Mouse (Mus musculus) WW6 (cell line): ENCODE measurements around the gene Commd6.

ENCODE experiments used
- DNase-seq: peaks from one replicate; pipeline ENCODE4 v3.0.0-alpha.2; 2013; ENCODE audit warnings: low read depth, low spot score

Gene Commd6

DNA sequence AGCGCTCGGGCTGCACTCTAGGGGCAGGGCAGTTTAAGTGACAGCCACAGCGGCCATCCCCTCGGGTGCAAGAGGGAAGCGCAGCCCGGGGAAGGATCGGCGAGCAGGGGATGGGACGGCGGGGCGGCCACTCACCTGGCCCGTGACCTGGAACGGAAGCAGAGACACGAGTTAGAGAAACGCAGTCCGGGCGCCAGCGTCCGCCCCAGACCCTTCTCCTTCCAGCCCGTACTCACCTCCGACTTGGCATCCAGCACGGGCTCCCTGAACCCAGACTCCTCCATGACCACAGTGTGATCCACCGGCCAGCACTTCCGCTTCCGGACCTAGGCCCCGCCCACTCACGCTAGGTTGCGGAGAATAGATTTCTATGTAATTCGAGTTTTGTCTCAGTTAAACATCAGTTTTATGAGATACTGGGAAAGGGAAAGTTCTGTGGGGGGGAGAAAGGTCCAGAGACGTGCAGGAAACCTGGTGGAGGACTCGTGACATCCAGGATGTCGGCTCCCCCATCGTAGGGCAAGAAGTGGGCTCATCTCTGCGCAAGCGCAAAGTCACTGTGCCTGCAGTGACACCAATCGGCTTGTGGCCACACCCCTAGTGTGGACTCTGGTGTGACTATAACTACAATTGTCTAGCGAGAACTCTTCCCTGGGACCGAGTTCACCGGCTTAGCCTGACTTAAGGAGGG, at the start of gene Commd6:
Gene Commd6, minus strand, starts transcription at position 534 of the 691 bp plus-strand sequence.
- DNase-seq, result peak; percentile 66

DNA sequence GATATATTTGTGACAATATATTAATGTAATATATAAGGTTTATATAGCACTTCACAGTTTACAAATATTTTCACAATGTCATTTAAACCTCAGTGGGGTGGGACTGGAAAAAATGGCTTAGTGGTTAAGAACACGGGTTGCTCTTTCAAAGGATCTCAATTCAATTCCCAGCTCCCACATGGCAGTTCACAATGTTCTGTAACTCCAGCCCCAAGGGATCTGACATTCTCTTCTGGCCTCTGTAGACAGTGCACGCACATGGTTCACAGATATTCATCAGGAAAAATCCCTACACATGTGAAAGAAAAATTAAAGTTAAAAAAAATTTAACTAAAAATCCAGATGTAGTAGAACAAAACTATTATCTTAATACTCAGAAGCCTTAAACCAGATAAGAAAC, 47.9 kb upstream of the Commd6 start:
- DNase-seq, result no peak

DNA sequence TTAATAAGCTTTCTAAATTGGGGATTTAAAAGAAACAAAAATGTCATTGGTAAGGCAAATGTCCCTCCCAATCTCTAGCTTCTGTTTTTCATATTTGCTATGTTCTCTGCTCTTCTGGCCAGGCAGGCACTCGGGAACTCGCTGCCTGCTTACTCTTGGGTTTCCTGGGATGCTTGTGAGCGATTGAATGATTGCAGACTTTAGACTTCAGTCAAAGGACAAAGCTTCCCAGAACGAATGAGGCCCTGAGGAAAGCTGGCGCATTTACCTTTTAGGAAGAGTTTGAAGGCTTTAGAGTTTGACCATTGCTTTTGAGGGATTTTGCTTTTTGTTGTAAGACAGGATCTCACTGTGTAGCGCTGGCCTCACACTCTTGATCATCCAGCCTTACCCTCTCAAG, 47.2 kb upstream of the Commd6 start:
- DNase-seq, result no peak

DNA sequence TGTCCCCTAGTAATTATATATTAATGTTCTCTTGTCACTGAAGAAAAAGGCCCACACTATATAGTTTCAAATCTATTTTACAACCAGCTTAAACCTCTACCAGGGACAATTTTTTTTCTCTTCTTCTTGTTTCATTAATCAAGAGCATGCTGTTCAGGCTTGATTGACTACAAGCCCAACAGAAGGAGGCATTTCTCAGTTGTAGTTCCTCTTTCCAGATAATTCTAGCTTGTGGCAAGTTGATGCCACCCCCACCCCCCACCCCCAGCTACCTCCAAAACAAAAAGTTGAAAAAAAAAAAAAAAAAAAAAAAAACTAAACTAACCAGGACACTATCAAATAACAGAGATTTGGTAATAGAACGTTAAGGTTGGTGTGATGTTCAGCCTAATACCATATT, 31.7 kb upstream of the Commd6 start:
- DNase-seq, result no peak

DNA sequence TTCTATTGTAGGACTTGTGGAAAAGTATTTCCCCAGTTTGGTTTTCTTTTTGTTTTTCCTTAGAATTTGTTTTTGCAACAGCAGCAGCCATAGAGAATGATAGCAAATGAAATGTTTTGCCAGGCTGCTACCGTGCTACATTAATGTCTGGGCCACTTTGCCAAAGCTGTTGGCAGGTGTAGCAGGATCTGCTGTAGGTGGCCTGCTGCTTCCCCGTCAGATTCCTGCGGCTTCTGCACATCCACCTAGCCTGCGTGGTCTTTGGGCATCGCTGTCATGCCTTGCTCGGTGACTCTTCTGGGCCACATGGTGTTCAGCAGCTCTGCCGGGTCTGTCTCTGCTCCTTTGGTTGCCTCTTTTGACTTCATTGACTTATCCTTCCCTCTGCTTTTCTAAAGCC, 28.1 kb upstream of the Commd6 start:
- no peak for DNase-seq

DNA sequence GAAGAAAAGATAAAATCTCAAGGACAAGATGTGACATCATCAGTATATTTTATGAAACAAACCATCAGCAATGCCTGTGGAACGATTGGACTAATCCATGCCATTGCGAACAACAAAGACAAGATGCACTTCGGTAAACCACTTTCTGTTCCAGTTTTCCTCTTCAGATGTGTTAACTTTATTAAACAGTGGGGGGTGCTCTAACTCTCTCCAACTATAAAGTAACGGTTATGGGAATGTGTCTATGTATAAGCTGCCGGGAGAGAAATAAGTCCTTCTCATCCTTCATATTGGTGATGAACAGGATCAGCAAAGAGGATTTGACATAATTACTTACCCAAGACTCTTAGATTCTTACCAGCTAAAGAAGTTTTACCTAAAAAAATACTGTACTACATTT, 26.1 kb upstream of the Commd6 start:
- DNase-seq, result no peak

DNA sequence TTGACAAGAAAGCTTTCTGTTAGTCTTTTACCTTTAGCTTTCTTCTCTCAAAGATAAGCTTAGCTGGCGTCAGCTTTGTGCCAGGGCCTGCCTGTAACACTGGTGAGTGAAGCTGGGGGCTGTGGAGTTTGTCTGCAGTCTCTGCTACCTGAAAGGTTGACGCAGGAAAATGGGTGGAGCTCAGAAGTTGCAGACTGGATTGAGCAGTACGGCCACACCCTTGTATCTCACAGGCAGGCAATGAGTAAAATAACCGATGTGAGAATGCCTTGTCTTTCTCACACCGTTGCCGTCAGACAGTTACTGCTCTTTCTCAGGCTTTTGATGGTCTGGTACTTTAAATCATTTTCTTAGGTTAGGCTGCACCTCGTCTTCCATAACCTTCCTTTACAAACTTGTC, 25.6 kb upstream of the Commd6 start:
- no peak for DNase-seq

DNA sequence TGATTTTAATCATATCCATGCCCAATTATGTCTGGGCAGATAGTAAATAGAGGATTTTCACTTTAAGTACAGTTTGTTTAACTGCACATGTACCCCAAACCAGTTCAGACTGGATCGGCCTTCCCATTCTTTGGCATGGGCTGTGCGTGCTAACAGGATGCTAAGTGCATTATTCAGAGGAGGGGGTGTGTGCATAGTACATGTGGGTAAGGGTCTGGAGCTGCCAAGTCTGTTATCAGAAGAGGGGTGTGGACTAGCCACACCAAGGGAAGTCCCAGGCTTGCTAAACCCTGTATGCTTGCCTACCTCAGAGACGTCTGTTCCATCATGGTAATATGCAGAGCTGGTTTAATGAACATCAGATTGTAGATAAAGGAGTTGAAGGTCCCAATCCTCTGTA, 23.8 kb upstream of the Commd6 start:
- no peak for DNase-seq

DNA sequence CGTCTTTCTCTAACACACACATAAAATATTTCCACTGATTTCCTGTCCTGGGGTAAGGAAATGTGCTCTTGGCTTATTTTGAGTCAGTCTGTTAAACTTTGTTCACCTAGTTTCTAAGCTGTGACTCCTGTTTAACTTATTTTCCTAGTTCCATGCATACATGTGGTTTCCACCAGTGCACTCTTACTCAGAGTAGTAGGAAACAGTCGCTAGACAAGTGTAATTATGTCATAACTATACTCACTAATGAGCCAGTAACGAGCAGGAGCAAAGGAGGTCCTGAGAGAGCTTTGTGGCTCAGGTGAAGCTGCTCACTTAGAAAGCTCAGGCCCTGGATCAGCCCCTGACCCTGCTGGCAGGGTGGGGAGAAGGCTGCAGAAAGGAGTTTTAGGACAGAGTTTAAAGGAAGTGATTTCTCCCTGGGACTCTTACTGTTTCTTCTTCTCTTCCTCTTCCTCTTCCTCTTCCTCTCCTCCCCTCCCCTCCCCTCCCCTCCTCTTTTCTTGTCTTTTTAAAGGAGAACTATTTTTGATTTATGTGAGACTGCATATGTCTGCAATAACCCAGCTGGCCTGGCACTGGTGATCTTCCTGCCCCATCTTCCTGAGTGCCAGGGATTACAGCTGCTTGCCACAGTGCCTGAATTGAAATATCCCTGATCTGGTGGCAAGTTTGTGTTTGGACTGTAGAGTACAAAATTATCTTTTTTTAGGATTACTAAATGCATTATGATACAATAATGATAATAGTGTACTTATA, 21.3 kb upstream of the Commd6 start:
- DNase-seq, result no peak

DNA sequence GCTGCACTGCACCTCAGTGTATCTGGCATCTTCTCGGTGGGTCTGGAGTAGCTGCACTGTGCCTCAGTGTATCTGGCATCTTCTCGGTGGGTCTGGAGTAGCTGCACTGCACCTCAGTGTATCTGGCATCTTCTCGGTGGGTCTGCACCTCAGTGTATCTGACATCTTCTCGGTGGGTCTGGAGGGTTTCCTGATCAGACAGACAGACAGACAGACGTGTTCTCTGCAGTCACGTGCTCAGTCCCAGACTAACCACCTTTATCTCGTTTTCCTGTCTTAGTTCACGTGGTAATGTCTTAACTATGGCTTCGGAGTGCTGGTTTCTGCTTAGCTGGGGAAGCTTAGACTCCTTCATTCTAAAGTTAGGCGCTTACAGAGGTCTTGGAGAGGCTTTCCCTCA, 15.8 kb upstream of the Commd6 start:
- no peak for DNase-seq

DNA sequence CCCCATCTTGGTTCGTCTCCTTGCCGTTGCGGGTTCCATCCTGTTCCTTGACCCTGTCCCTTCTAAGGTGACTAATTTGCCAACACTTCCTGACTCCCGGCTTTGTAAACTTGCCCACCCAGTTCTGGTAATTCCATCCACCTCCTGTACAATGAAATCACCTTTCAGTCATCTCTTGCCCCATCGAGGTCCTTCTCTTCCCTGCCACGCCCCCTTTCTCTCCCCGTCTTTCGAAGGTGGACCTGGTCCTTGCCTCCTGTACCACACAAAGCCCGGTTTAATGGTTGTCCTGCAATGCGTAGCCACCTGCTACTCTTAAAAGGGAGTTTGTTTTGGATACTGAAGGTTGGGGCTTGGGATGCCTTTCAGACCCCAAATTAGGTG, 14.0 kb upstream of the Commd6 start:
- no peak for DNase-seq

DNA sequence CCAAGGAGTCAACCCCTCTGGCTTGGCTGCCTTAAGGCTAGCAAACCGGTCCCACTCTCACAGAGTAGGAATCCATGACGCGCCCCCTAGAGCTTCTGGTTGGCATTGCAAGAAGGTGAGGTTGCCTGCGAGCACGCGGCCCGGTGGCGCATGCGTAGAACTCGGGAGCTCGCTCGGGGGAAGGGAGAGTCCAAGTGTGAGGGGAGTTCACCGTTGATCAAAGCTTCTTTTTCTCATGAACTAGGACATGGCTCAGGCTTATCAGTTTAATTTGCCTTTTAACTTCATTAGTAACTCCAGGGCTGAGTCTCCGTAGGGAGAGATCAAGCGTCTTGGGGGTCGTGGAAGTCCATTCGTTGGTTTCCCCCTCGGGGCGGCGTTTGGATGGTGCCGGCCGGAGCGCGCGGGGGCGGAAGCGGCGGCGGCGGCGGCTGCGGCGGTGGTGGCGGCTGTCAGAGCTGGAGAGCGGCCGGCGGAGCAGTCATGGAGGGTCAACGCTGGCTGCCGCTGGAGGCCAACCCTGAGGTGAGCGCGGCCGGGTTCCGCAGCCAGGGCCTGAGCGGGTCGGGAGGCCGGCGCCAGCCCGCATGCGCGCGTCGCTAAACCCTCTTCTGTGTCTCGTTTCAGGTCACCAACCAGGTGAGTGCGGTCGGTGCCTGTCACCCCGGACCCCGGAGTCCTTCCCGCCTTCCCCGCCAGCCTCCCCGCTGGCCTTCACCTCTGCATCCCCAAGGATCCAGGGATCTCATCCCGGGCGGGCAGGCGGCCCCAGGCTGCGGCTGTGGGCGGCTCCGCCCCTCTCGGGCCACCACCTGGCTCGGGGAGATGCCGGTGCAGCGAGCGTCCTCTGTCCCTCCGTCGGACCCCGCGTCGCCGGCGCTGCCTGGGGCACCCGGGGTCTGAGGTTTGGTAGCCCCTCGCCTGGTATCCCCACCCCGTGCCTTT, 13.4 kb upstream of the Commd6 start, which contains the start of gene Uchl3:
Gene Uchl3, plus strand, starts transcription at position 387 of the 945 bp plus-strand sequence.
- DNase-seq, result peak; percentile 84

DNA sequence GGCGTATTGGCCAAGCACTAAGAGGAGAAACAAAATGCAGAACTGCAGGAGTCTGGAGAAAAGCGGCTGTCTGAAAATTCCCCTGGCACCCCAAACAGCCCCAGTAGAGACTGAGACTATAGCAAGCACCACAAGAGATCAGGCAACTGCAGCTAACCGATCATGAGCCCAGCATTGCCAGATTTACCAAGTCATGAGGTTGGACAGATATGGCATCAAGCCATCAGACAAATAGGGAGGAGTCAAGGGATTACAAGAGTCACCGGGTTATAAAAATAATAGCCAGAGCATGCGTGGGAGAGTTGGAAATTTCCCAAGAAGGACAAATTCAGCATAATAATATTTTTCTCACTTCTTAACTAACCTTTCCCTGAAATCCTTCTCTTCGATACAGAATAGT, 12.1 kb upstream of the Commd6 start:
- no peak for DNase-seq

DNA sequence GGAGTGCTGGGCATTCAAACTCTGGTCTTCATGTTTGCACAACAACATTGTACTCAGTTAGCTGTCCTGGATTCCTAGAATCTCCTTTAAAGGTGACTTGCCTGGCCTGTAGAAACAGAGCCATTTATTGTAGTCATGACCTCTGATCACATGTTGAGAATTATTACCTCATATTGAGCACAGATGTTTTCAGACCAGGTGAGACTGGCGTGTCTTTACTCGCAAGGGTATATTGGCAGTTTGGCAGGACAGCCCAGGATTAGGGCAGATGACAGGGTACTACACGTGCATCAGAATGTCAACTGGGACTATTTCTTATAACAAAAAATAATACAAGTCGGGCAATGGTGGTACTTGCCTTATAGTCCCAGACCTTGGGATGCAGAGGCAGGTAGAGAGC, 10.1 kb upstream of the Commd6 start:
- DNase-seq, result no peak

DNA sequence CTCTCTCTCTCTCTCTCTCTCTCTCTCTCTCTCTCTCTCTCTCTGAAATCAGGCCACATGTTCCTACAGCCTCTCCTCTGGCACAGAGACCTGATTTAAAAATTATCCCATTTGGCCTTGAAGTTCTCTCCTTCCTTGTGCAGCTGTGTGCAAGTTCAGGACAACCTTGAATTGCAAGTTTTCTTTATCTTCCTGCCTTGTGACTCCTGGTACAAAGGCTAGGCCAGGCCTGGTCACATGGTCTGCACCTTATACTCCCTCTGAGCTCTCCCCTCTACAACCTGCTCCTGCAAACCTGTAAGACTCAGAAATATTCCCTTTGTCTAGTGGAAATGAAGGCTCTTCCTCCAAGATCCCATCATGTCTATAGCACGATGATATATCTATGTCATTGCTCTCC, 4.5 kb upstream of the Commd6 start:
- no peak for DNase-seq

DNA sequence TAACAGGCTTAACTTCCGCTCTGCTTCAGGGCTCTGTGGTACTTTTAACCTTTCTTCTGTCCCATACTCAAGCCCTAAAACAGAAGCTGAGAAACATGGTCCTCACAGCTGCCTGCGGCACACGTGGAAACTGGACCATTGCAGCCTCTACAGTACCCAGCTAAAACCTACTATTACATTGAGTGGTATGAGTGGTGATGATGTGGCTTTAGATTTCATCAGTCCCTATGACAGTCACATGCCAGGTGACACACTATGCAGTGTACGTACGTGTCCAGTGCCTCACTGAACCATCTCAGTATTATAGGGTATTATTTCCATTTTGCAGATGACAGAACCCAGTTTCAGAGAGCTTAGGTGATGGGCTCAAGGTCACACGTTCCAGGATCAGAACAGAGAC, 3.1 kb downstream of the Commd6 start:
- DNase-seq, result no peak

DNA sequence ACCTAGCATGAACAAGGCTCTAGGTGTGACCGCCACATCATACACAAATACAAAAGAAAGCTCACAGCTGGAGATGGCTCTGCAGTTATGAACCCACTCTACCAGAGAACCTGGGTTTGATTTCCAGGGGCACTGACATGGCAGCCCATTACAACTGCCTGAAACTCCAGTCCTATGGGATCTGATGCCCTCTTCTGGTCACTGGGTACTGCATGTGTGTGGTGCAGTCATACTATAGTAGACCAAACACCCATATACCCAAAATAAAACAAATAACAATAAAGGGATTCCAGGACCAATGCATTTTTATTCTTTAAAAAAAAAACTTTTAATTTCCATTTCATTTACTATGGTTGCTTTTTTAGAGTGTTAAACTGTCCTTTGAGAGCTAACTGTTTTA, 4.7 kb downstream of the Commd6 start:
- no peak for DNase-seq

DNA sequence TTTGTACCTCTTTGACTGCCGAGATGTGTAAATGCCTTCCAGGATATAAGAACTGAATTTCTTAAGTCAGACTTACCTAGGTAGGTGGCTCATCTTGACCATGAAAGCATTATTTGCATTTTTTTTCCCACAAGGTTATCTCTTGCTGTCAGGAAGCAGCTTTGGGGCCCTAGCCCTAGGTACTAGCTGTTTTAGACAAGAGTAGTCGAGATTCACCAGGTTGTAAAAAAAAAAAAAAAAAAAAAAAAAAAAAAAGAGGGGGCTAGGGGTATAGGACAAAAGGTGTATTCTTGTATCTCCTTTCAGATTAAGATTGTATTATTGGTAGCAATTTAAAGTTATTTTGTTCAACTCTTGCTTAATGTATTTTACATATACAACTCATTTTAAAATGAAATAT, 9.9 kb downstream of the Commd6 start:
- no peak for DNase-seq

DNA sequence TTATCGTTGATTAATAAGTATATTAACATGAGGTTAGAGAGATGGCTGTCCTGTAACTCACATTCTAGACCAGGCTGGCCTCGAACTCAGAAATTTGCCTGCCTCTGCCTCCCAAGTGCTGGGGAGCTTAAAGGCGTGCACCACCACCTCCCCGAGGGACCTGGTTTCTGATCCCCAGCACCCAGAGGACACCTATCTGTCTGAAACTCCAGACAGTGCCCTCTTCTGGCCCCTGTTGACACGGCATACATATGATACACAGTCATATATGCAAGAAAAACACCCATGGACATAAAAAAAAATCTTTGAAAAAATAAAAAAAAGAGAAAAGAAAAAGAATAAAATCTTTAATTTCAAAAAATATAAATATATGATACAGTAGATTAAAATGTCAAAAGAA, 22.8 kb downstream of the Commd6 start:
- no peak for DNase-seq

DNA sequence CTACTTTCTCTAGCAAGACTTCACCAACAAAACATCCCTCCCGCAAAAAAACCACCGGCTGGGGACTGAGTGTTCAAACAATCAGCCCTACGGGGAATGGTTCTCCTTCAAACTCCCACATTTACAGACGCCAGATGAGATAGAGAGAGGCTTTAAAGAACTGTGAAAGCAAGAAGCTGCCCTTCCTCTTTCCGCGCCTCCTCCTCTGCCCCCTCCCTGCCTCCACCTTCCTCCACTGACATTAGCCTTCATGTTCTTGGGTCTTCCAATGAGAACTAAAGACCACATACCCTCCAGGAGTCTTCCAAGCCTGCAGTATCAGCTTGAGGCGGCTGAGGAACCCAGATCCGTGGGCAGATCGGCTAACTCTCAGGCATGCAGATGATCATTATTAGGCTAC, 24.3 kb downstream of the Commd6 start:
- DNase-seq, result no peak

DNA sequence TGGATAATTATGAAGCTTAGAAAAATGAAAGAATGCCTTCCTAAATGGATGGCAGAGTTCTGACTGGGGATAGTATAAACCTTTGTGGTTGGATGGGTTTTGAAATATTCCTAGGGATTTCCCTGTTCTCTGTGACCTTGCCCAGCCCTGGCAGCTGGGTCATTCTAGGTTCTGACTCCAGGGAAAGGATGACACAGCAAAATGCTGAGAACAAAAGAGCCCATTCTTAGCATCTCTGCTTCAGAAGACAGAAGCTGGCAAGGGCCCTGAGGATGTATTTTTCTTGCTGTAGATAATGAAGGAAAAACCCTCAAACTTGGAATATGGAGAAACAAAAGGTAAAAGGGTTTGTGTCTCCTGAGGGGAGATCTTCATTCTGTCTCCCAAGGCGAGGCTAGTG, 27.3 kb downstream of the Commd6 start:
- no peak for DNase-seq

DNA sequence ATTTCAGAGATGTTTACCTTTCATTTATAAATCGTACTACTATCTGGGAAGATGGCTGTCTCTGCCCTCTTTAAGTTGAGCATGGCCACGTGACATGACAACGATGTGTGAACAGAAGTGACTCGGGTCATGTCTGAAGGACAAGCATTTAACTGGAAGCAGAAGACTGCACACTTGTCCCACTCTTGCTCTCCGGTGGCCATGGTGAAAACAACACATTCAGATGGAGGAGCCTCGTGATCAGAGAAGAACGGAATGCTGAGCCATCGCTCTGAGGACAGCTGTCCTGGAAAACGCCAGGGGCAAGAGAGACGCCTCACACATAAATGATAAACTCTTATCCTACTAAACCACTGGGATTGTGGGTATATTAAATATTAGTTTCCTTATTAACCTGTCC, 29.8 kb downstream of the Commd6 start:
- no peak for DNase-seq
